Mouse (Mus musculus) testis, adult 2 months (tissue): ENCODE measurements around the gene Efcab11.

ENCODE experiments used
- CTCF ChIP-seq: fragments of 200-500 bp; IDR thresholded peaks from 2 replicates; pipeline ENCODE4 v1.5.1; 2012; ENCODE audit warnings: low read depth, mild to moderate bottlenecking, inconsistent platforms, low read length, moderate library complexity; ENCODE audit not compliant: control insufficient read depth, insufficient read depth, insufficient replicate concordance
- POLR2A ChIP-seq: fragments of 200-500 bp; IDR thresholded peaks from 2 replicates; pipeline ENCODE4 v1.6.1; 2012; ENCODE audit warnings: low read depth, mild to moderate bottlenecking, inconsistent platforms, low read length, moderate library complexity; ENCODE audit not compliant: control insufficient read depth

- no peak for TF ChIP-seq CTCF
- no peak for TF ChIP-seq POLR2A
Measured at GRCm38 (mm10) chr12:99821309-99821934, 62.8 kb downstream of the Efcab11 start.
